Mouse (Mus musculus): ENCODE measurements around the gene Krtap19-2.

DNA sequence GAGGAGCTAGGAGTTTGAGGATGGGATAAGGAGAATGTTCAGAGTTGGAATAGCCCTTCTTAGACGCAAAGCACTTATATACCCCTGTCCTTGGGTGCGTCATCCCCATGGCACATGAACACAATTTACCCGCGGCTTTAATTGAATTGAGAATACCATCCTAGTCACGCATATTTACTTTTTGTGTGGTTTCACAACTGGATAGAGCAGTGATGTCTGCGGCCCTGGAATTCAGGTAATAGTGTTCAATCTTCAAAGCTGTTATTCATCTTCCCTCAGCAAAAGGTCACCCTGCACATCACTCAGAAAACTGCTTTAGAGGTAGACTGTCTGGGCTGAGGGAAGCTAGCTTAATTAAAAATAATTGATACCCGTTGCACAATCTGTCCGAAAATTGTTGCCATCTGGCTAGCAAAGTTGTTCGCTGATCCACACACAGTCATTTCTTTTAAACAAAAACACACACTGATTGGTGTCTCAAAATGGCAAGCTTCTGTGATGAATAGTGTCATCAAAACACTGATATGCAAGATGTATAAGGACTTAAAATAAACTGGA lies 47.9 kb downstream of the Krtap19-2 start, which contains the start of gene Krtap14:
- no peak for TF ChIP-seq POLR2A (IDR thresholded peaks at IDR 0.05; ENCODE audit: low read depth, low read length)
- no peak for TF ChIP-seq CTCF (IDR thresholded peaks at IDR 0.05; ENCODE audit: extremely low read depth, insufficient read length, insufficient replicate concordance, low read depth, low read length)
